Mouse (Mus musculus) midbrain, postnatal 0 days (tissue): ENCODE measurements around the gene Thsd7b. TPM values are rescaled to one million over a fixed set of nuclear protein-coding genes. Genes with fewer than 3 reads are reported as not detected.
"Not testable (repeated sequence)": the region's sequence is repeated elsewhere in the genome, so short reads cannot be mapped to it uniquely, and the experiment has no call there.

Experiments
- ATAC-seq: fragments of 200-750 bp; cut with Nextera tagmentation; 2 replicates; pipeline ENCODE4 v1.8.0; 2017; ENCODE audit warnings: moderate number of reproducible peaks, mild to moderate bottlenecking, moderate TSS enrichment, moderate library complexity; ENCODE audit not compliant: low FRiP score
- DNase-seq: peaks from one replicate; pipeline ENCODE4 v3.0.0-alpha.2; 2015; ENCODE audit warnings: low spot score
- H3K27ac ChIP-seq: fragments of 300-500 bp; sonication (generic); 2 replicates; pipeline ENCODE4 v1.5.1; 2014; ENCODE audit warnings: low read depth, mild to moderate bottlenecking, low read length, mixed read lengths
- H3K27me3 ChIP-seq: fragments of 300-500 bp; sonication (generic); 2 replicates; pipeline ENCODE4 v1.6.1; 2014; ENCODE audit warnings: low read length, control low read depth, mixed read lengths; ENCODE audit not compliant: insufficient read depth
- H3K36me3 ChIP-seq: fragments of 300-500 bp; sonication (generic); 2 replicates; pipeline ENCODE4 v1.6.1; 2014; ENCODE audit warnings: low read length, control low read depth, mixed read lengths; ENCODE audit not compliant: insufficient read depth
- H3K4me1 ChIP-seq: fragments of 300-500 bp; sonication (generic); 2 replicates; pipeline ENCODE4 v1.6.1; 2014; ENCODE audit warnings: mild to moderate bottlenecking, control low read depth, antibody characterized with exemption, low read length, mixed read lengths; ENCODE audit not compliant: insufficient read depth
- H3K4me2 ChIP-seq: fragments of 300-500 bp; sonication (generic); 2 replicates; pipeline ENCODE4 v1.6.1; 2014; ENCODE audit warnings: low read depth, mild to moderate bottlenecking, low read length, mixed read lengths; ENCODE audit not compliant: poor library complexity, severe bottlenecking
- H3K4me3 ChIP-seq: fragments of 300-500 bp; sonication (generic); 2 replicates; pipeline ENCODE4 v1.5.1; 2014; ENCODE audit warnings: low read depth, mild to moderate bottlenecking, low read length, moderate library complexity
- H3K9ac ChIP-seq: fragments of 300-500 bp; sonication (generic); replicated peaks from 2 replicates; pipeline ENCODE4 v1.6.1; 2014; ENCODE audit warnings: mild to moderate bottlenecking, low read length, moderate library complexity, mixed read lengths; ENCODE audit not compliant: poor library complexity, severe bottlenecking
- H3K9me3 ChIP-seq: fragments of 300-500 bp; sonication (generic); 2 replicates; pipeline ENCODE4 v1.6.1; 2016; ENCODE audit warnings: low read length, control low read depth
- CTCF ChIP-seq: IDR thresholded peaks from 2 replicates; pipeline ENCODE4 v1.5.1; 2016; ENCODE audit warnings: antibody characterized with exemption, mild to moderate bottlenecking
- WGBS: fragments of 180-500 bp; shearing (Covaris S2); extraction: QIAGEN DNeasy Blood & Tissue Kit; methylation state at CpG from one replicate; pipeline ENCODE4 v1.1.7; 2014; 5-methylcytosine and 5-hydroxymethylcytosine counted together
- polyA plus RNA-seq: library from polyadenylated mRNA; unstranded; fragments of >200 nt; fragmentation: Nextera tagmentation; extraction: Ambion mirVana; gene quantifications from 2 replicates; pipeline ENCODE4 v1.2.1, GENCODE M21; 2015
- total RNA-seq: library from RNA; depleted of rRNA; stranded (reverse); fragments of >200 nt; gene quantifications from 2 replicates; pipeline ENCODE4 v1.2.3, GENCODE M21; 2014

The Thsd7b gene
- total and polyA plus RNA-seq, 2 experiments from 2014 or later: 11.6 to 20.8 TPM

GRCm38 (mm10) chr1:130169875-130170274, 896.8 kb downstream of the Thsd7b start:
- Histone ChIP-seq H3K4me2 (no peak overlapping the region), H3K9ac (no peak overlapping the region), H3K27ac (no peak overlapping the region), H3K9me3 (no peaks in the 10 kb centered on the region), H3K4me1 (peaks cover 5% of the 10 kb centered on the region; the same call in 1 of the 2 replicates), H3K36me3 (no peaks in the 10 kb centered on the region), H3K27me3 (no peaks in the 10 kb centered on the region), H3K4me3 (no peak overlapping the region)
- DNase-seq (no peak), ATAC-seq (no peak)
- TF ChIP-seq CTCF: no peak
- WGBS: 23% methylated on average over 6 of the region's 6 CpGs

- ATAC-seq (no peak), DNase-seq (no peak)
- Histone ChIP-seq H3K4me2 (no peak overlapping the region), H3K36me3 (no peaks in the 10 kb centered on the region), H3K4me1 (peaks cover 5% of the 10 kb centered on the region; the same call in 1 of the 2 replicates), H3K4me3 (no peak overlapping the region), H3K27ac (no peak overlapping the region), H3K9ac (no peak overlapping the region), H3K9me3 (no peaks in the 10 kb centered on the region), H3K27me3 (no peaks in the 10 kb centered on the region)
- 15% methylated on average over 1 of the region's 1 CpGs for WGBS
- no peak for TF ChIP-seq CTCF
Observed at GRCm38 (mm10) chr1:130170290-130170689, 897.2 kb downstream of the Thsd7b start.

GRCm38 (mm10) chr1:130186836-130187235, 913.7 kb downstream of the Thsd7b start:
- not testable (repeated sequence) for H3K27ac ChIP-seq, H3K36me3 ChIP-seq, H3K4me3 ChIP-seq, ATAC-seq, H3K27me3 ChIP-seq, DNase-seq, H3K9ac ChIP-seq, H3K4me1 ChIP-seq, H3K4me2 ChIP-seq, H3K9me3 ChIP-seq
- WGBS: 88% methylated on average over 7 of the region's 7 CpGs

- no peaks in the 10 kb centered on the region for H3K27me3 ChIP-seq
- no peaks in the 10 kb centered on the region for H3K4me1 ChIP-seq
- 33% methylated on average over 6 of the region's 6 CpGs for WGBS
- DNase-seq (peak; percentile 85), ATAC-seq (peak; percentile 71)
- no peak overlapping the region for H3K4me3 ChIP-seq
- H3K4me2 ChIP-seq: no peak overlapping the region
- H3K27ac ChIP-seq: no peak overlapping the region
- no peak overlapping the region for H3K9ac ChIP-seq
- peak; percentile 88 for TF ChIP-seq CTCF
- H3K36me3 ChIP-seq: no peaks in the 10 kb centered on the region
- H3K9me3 ChIP-seq: no peaks in the 10 kb centered on the region
Observed at GRCm38 (mm10) chr1:130192190-130193028, 919.3 kb downstream of the Thsd7b start.

- no peaks in the 10 kb centered on the region for H3K27me3 ChIP-seq
- 65% methylated on average over 3 of the region's 3 CpGs for WGBS
Observed at GRCm38 (mm10) chr1:130217404-130217803, 944.3 kb downstream of the Thsd7b start.

GRCm38 (mm10) chr1:130222904-130223303, 949.8 kb downstream of the Thsd7b start:
- no peak for TF ChIP-seq CTCF
- Histone ChIP-seq H3K4me1 (no peaks in the 10 kb centered on the region), H3K9ac (no peak overlapping the region), H3K4me2 (no peak overlapping the region), H3K27me3 (no peaks in the 10 kb centered on the region), H3K4me3 (no peak overlapping the region), H3K27ac (no peak overlapping the region), H3K36me3 (no peaks in the 10 kb centered on the region), H3K9me3 (no peaks in the 10 kb centered on the region)
- ATAC-seq (no peak), DNase-seq (no peak)
- WGBS: 91% methylated on average over 2 of the region's 2 CpGs

More at GRCm38 (mm10) chr1:130217404-130217803, 944.3 kb downstream of the Thsd7b start:
- TF ChIP-seq CTCF: no peak
- DNase-seq: no peak
- Histone ChIP-seq H3K9ac (no peak overlapping the region), H3K4me1 (no peaks in the 10 kb centered on the region), H3K36me3 (no peaks in the 10 kb centered on the region), H3K4me2 (no peak overlapping the region), H3K4me3 (no peak overlapping the region), H3K9me3 (no peaks in the 10 kb centered on the region), H3K27ac (no peak overlapping the region)
- ATAC-seq: no peak
